Mouse (Mus musculus): ENCODE measurements around the gene Becn1.

DNA sequence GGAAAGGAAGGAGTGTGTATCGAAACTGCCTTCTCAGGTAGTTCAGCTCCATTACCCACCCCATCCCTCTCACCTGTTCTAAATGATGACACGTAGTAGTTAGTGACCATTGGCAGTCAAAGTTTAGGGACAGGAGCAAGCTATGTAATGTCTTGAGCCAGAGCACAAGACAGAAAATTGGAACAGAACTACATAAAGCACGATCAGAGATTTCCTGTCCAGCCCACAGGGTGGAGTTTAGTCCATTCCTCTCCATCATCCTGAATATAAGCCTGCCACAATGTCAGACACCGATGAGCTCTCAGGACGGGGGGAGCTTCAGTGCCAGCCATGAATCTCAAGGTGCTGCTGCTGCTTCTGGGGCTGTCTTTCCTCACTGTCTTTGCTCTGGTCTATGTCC is 22.7 kb upstream of the Becn1 start, which contains the start of gene Aoc2:
- TF ChIP-seq CEBPB (IDR thresholded peaks at IDR 0.05; ENCODE audit: low read depth) (no peak), MAX (IDR thresholded peaks at IDR 0.05) (no peak), MYOG (IDR thresholded peaks at IDR 0.05; ENCODE audit: control insufficient read depth, extremely low read depth, insufficient read length) (no peak), CTCF (IDR thresholded peaks at IDR 0.05; ENCODE audit: control insufficient read depth, insufficient read depth, insufficient read length) (no peak), USF1 (IDR thresholded peaks at IDR 0.05; ENCODE audit: low read depth) (no peak), MYOD1 (IDR thresholded peaks at IDR 0.05; ENCODE audit: control insufficient read depth, insufficient read length, low read depth) (no peak)
